Mouse (Mus musculus): ENCODE data around the gene Senp7.
"Not testable (repeated sequence)": the region's sequence is repeated elsewhere in the genome, so short reads cannot be mapped to it uniquely, and the experiment has no call there.

The Senp7 gene

DNA sequence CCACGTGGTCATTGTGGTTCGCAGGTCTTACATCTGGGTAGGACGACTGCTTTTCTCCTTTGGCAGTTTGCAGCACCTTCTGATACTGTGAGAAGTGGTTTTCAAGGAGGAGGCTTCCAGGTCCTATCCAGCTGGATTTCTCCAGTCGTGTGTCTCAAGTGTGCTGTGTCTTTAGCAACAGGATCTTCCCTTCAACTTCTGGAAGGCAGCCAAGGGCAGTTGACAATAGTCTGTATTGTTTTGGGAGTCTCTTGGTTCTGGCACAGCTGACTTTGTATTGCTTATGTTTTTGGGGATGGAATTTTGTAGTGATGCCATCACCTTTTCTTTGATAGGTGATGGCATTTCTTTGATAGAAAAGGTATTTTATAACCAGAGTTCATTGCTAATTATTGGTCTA is 86.0 kb downstream of the Senp7 start:
- DNase-seq (ENCODE audit: low spot score) = no peak

- DNase-seq (ENCODE audit: low spot score) = not testable (repeated sequence)
Measured at GRCm38 (mm10) chr16:56137672-56138071, 89.5 kb downstream of the Senp7 start.

DNA sequence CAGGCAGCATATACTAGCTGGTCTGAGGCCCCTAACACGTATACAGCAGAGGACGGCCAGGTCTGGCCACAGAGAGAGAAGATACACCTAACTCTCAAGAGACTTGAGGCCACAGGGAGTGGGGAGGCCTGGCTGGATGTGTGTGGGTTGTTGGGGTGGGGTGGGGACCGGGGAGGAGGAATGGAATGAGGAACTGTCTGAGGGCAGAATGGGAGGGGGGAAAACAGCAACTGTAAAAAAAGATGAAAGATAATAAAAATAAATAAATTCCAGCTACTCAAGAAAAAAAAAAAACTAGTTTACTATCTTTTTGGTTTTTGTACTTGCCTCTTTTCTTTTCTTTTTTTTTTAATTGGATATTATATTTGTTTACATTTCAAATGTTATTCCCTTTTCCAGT is 91.8 kb downstream of the Senp7 start:
- DNase-seq (ENCODE audit: low spot score) = no peak

DNA sequence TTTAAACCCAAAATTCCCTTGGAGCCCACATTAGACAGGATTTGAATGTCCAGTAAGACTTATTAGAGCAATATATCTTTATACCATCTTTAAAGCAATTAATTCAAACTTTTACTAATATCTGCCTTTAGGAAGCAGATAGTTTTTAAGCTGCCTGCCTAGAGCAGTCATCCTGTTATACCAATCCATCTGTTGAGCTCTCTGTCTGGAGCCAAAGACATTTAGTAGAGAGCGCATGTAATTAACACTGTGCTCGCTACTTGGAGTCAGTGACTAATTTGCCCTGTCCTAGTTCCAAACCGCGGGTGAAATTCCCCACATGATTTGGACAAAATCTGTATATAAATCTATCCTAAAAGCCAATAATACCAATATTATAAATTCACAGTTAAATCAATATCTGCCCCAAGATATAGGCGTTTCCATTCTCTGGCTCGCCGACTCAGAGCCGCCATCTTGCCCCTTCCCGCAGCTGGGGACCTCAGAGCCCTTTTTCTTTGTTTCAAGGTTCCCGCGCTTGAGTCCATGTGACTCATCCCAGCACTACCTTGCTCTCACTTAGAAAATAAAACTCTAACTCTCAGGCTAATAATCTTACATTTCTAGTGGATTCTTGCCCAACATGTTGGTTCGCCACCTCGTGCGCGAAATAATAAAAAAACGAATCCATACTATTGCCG is 96.9 kb downstream of the Senp7 start:
- no peak for DNase-seq (ENCODE audit: low spot score)

DNA sequence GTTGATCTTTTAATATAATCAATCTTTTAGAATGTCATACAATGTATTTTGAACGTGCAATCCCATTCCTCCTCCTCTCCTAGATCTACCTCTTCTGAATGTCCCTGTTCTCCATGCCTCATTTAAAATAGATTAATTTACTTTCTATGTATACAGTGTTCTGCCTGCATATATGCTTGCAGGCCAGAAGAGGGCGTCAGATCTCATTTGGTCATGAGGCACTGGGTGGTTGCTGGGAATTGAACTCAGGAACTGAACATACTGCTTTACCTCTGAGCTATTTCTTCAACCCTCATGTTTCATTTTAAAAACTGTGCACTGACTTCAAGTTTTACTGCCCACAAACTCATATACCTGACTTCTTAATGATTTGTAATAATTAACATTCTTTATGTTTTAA is 99.5 kb downstream of the Senp7 start:
- DNase-seq (ENCODE audit: low spot score) = no peak

DNA sequence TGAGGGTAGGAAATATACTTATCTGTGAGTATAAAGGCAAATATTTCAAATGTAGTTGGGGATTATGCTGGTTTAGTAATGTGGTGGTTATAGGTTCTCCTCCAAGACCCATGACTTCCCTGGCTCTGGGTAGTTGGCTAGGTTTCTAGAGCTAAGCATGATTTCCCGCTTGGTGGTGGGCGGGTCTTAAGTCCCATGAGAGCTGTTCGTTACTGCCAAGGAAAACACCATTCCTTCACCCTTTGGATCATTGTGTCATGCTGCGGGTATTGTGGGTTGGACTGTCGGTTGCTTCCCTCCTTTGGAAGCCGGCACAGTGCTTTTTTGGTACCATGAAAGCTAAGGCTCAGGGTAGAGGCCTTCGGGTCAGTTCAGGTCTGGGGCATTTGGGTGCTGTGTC is 115.3 kb downstream of the Senp7 start:
- no peak for DNase-seq (ENCODE audit: low spot score)

DNA sequence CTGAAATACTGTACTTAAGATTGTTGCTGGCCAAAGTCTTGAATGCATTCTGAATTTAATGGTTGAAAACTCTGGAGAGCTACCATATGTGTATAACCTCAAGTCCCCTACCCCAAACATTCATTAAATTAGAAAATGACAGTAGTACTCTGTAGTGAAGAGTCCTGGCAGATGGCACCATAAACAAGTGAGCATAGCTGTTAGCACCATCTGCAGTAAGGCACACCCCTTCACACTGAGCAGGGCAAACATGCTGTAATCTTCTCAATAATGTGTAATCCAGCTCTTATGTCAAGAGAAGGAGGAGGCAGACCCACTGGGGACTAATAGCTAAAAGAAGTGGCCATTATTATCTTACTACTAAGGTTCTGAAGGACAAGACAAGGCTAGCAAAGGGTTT is 122.1 kb downstream of the Senp7 start:
- DNase-seq (ENCODE audit: low spot score) = no peak

- no peak for DNase-seq (ENCODE audit: low spot score)
Measured at GRCm38 (mm10) chr16:56175867-56176581, 127.9 kb downstream of the Senp7 start.

DNA sequence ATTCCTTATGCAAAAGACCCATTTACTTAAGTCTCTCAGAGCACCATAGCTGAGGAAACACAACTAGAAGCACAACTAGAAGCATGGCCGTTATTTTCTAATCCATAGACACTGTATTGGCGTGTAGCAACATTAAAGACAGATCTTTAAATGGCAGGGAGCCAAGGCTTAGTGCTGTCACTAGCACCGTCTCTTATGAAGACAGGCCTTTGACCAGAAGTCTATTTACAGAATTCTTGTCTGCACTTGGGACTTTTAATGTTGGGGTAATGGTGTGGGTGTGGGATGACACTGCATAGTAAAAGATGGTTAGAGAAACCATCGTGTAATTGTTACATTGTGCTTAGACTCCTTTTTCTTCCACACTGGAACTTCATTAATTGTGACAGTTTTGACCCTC is 138.7 kb downstream of the Senp7 start:
- no peak for DNase-seq (ENCODE audit: low spot score)

- DNase-seq (ENCODE audit: low spot score) = no peak
Measured at GRCm38 (mm10) chr16:56188198-56188597, 140.1 kb downstream of the Senp7 start.

DNA sequence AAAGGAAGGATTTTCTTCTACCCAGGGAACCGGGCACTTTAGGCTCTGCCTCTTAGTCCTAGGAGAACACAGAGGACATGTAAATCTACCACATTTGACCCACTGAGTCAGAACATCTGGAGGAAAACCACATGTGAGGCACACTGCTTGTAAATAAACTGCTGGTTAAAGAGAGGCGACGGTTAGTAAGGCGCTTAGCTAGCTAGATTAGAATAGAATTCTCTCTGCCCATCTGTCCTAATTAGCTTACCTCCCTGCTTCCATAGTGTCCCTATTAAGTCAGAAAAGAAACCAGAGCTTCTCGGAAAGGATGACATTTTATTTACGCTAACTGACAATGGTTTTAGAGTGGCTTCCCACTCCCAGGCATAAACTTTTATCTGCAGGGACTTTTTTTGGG is 155.9 kb downstream of the Senp7 start, which contains the start of gene Impg2:
Gene Impg2 (plus strand): TSS at position 263 of the 400 bp plus-strand sequence.
- no peak for DNase-seq (ENCODE audit: low spot score)

GRCm38 (mm10) chr16:56212740-56213139 is 164.6 kb downstream of the Senp7 start:
- no peak for DNase-seq (ENCODE audit: low spot score)

- DNase-seq (ENCODE audit: low spot score) = no peak
Measured at GRCm38 (mm10) chr16:56227686-56228085, 179.5 kb downstream of the Senp7 start.

DNA sequence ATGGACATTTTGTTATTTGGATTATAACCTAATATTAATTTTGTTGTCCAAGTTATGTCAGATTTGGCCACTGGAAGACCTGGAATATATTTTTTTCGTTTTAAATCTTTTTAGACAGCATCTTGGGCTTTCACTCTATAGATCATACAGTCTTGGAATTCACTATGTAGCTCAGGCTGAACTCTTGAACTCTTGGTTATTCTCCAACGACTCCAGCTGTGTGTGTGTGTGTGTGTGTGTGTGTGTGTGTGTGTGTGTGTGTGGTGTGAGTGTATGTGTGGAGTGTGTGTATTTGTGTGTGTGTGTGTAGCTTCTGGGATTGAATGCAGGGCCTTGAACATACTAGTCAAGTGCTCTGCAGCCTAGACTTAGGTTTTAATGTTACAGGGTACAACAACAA is 181.3 kb downstream of the Senp7 start:
- DNase-seq (ENCODE audit: low spot score) = no peak

- no peak for DNase-seq (ENCODE audit: low spot score)
Measured at GRCm38 (mm10) chr16:56231300-56231699, 183.2 kb downstream of the Senp7 start.

DNA sequence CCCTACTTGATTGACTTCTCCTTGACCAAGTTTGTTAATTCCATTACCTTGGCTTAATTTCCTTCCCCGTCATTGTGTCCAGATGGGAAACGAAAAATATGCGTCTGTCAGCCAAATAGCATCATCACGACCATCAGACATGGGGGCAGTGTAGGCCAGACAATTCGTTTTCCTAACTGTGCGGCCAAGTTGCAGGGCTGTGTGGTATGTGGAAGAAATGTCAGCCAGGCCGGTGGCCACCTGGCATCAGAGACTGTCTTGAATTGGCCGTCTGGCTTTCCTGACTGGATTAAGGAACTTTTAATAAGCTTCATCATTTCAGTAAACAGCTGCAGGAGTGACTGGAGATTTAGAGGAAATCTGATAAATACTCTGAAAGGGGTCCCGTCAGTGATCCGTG is 184.6 kb downstream of the Senp7 start:
- DNase-seq (ENCODE audit: low spot score) = no peak

Data from left cerebral cortex, adult 11 months (tissue).